Mouse (Mus musculus) heart, postnatal 0 days (tissue): ENCODE data around the gene Asxl2. TPM values are rescaled to one million over a fixed set of nuclear protein-coding genes. Genes with fewer than 3 reads are reported as not detected.
"Not testable (repeated sequence)": the region's sequence is repeated elsewhere in the genome, so short reads cannot be mapped to it uniquely, and the experiment has no call there.

ENCODE experiments used
- ATAC-seq: fragments of 200-750 bp; cut with Nextera tagmentation; 2 replicates; pipeline ENCODE4 v1.8.0; 2017; ENCODE audit warnings: low read depth, moderate number of reproducible peaks, moderate library complexity; ENCODE audit not compliant: insufficient read depth
- DNase-seq: peaks from one replicate; pipeline ENCODE4 v3.0.0-alpha.2; 2016; ENCODE audit warnings: low spot score
- H3K27ac ChIP-seq: fragments of 300-500 bp; sonication (generic); 2 replicates; pipeline ENCODE4 v1.5.1; 2014; ENCODE audit warnings: low read depth, mild to moderate bottlenecking
- H3K27me3 ChIP-seq: fragments of 300-500 bp; sonication (generic); 2 replicates; pipeline ENCODE4 v1.6.1; 2014; ENCODE audit warnings: low read length, mixed read lengths; ENCODE audit not compliant: control insufficient read depth, insufficient read depth
- H3K36me3 ChIP-seq: fragments of 300-500 bp; sonication (generic); replicated peaks from 2 replicates; pipeline ENCODE4 v1.6.1; 2014; ENCODE audit warnings: low read length, mixed read lengths; ENCODE audit not compliant: control insufficient read depth, insufficient read depth
- H3K4me1 ChIP-seq: fragments of 300-500 bp; sonication (generic); 2 replicates; pipeline ENCODE4 v1.6.1; 2014; ENCODE audit warnings: antibody characterized with exemption; ENCODE audit not compliant: control insufficient read depth, insufficient read depth
- H3K4me2 ChIP-seq: fragments of 300-500 bp; sonication (generic); 2 replicates; pipeline ENCODE4 v1.6.1; 2014; ENCODE audit warnings: low read depth, mild to moderate bottlenecking, low read length, moderate library complexity
- H3K4me3 ChIP-seq: fragments of 300-500 bp; sonication (generic); 2 replicates; pipeline ENCODE4 v1.5.1; 2014; ENCODE audit warnings: low read depth, low read length
- H3K9ac ChIP-seq: fragments of 300-500 bp; sonication (generic); replicated peaks from 2 replicates; pipeline ENCODE4 v1.6.1; 2014; ENCODE audit warnings: low read depth, low read length, mixed read lengths
- H3K9me3 ChIP-seq: fragments of 300-500 bp; sonication (generic); replicated peaks from 2 replicates; pipeline ENCODE4 v1.6.1; 2016; ENCODE audit warnings: low read length; ENCODE audit not compliant: control insufficient read depth
- CTCF ChIP-seq: IDR thresholded peaks from 2 replicates; pipeline ENCODE4 v1.5.1; 2016; ENCODE audit warnings: antibody characterized with exemption, control low read depth, low read depth
- EP300 ChIP-seq: IDR thresholded peaks from 2 replicates; pipeline ENCODE4 v1.6.1; 2016; ENCODE audit warnings: antibody characterized with exemption, low read depth
- WGBS: fragments of 180-500 bp; shearing (Covaris S2); extraction: QIAGEN DNeasy Blood & Tissue Kit; methylation state at CpG from one replicate; pipeline ENCODE4 v1.1.7; 2014; 5-methylcytosine and 5-hydroxymethylcytosine counted together
- polyA plus RNA-seq: library from polyadenylated mRNA; unstranded; fragments of >200 nt; fragmentation: Nextera tagmentation; extraction: Ambion mirVana; gene quantifications from 2 replicates; pipeline ENCODE4 v1.2.1, GENCODE M21; 2015
- total RNA-seq: library from RNA; depleted of rRNA; stranded (reverse); fragments of >200 nt; gene quantifications from 2 replicates; pipeline ENCODE4 v1.2.3, GENCODE M21; 2014; ENCODE audit warnings: low replicate concordance

Asxl2 gene
- total and polyA plus RNA-seq, 2 experiments from 2014 or later, result 9.5 to 17.5 TPM

DNA sequence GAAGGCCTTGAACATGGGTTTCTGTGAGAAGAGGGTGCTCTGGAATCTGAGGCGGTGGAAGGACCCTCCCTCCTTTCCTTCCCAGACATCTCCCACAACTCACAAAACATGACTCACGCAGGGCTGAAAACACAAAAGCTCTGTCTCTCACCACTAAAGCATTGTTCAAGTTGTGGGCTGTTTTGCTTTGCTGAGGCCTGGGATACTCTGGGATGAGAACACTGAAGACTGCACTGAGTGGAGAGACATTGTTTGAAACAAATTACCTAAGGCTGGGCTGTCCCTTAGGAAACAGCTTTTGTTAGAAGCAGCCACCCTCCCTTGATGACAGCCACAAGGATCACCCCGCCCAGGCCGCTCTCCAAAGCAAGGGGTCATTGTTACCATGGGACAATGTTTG is 33.5 kb upstream of the Asxl2 start:
- Histone ChIP-seq H3K4me1 (no peaks in the 10 kb centered on the region), H3K4me2 (no peak overlapping the region), H3K9me3 (no peaks in the 10 kb centered on the region), H3K27ac (peak overlapping the region; percentile 35; the same call in 1 of the 2 replicates), H3K4me3 (no peak overlapping the region), H3K36me3 (peaks cover 4% of the 10 kb centered on the region; the same call in 1 of the 2 replicates), H3K9ac (no peak overlapping the region), H3K27me3 (no peaks in the 10 kb centered on the region)
- TF ChIP-seq CTCF, result no peak
- no peak for TF ChIP-seq EP300
- ATAC-seq (peak; percentile 31; the same call in 1 of the 2 replicates), DNase-seq (no peak)
- 58% methylated on average over 4 of the region's 4 CpGs for WGBS

DNA sequence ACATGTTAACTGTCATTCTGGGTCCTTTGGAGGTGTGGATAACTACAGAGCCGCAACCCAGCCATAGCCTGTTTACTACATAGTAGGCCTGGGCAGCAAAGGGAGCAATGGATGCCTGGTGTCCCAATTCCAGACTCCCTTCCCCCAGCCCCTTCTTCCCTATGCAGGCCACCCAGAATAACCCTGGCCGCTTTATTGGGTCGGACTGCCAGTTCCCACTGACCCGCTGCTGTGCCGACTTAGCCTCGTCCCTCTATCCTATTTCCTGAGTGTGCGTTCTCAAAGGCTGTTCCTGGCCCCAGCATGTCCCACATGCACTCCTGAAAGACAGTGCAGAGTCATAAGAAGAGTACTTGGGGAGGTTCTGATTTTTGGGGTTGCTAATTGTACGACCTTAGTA is 29.7 kb upstream of the Asxl2 start:
- Histone ChIP-seq H3K4me3 (no peak overlapping the region), H3K36me3 (peaks cover under 1% of the 10 kb centered on the region; the same call in 1 of the 2 replicates), H3K4me1 (no peaks in the 10 kb centered on the region), H3K27me3 (no peaks in the 10 kb centered on the region), H3K9ac (no peak overlapping the region), H3K4me2 (no peak overlapping the region), H3K27ac (no peak overlapping the region), H3K9me3 (no peaks in the 10 kb centered on the region)
- ATAC-seq (no peak), DNase-seq (no peak)
- TF ChIP-seq EP300 (no peak), CTCF (no peak)
- WGBS, result 86% methylated on average over 8 of the region's 8 CpGs

DNA sequence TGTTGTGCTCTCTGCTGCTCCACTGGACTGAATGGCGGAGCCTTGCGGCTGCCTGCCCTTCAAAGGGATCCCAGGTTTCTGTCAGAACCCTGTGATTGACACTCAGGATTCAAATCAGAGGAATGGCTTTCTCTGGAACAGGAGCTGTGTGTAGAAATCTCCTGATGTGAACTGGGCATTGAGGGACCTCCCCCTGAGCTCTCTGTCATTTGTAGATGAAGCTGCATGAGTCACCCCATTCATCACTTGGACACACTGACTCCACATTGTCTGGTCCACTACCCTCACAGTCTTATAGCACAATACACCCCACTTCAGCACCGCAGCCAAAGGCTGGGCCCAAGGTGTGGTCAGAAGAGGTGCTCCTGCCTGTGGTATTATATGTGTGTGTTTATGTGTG is 21.0 kb upstream of the Asxl2 start:
- peaks cover 26% of the 10 kb centered on the region for H3K36me3 ChIP-seq
- H3K4me1 ChIP-seq, H3K4me3 ChIP-seq, H3K4me2 ChIP-seq, H3K9me3 ChIP-seq, H3K9ac ChIP-seq, ATAC-seq, H3K27ac ChIP-seq, H3K27me3 ChIP-seq, DNase-seq: not testable (repeated sequence)
- WGBS, result 87% methylated on average over 3 of the region's 3 CpGs

- H3K9ac ChIP-seq, result no peak overlapping the region
- no peak overlapping the region for H3K4me3 ChIP-seq
- WGBS, result 92% methylated on average over 6 of the region's 6 CpGs
- no peaks in the 10 kb centered on the region for H3K27me3 ChIP-seq
- TF ChIP-seq CTCF, result no peak
- TF ChIP-seq EP300, result no peak
- H3K9me3 ChIP-seq, result no peaks in the 10 kb centered on the region
- no peak overlapping the region for H3K27ac ChIP-seq
- ATAC-seq (no peak), DNase-seq (no peak)
- H3K36me3 ChIP-seq, result peaks cover 26% of the 10 kb centered on the region
- H3K4me1 ChIP-seq, result no peaks in the 10 kb centered on the region
- H3K4me2 ChIP-seq, result no peak overlapping the region
Measured at GRCm38 (mm10) chr12:3406585-3406984, 20.1 kb upstream of the Asxl2 start.

DNA sequence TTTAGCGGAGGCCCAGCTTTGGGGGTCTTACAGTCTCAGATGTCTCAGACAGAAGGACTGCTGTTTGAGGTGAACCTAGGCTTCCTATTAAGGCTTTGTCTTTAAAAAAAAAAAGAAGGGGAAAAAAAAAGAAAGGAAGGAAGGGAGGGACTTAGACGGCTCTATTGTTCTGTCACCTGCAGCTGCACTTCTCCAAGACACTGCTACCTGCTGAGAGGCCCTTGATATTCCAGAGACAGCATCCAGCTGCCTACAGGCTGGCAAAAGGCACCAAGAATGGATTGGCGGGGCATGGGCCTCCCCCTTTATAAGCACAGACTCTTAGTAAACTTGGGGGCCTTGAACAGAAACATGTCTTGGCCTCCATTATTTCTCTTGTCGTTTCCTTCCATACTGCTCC is 11.7 kb upstream of the Asxl2 start:
- DNase-seq (no peak), ATAC-seq (no peak)
- no peak overlapping the region for H3K27ac ChIP-seq
- no peak for TF ChIP-seq EP300
- no peak for TF ChIP-seq CTCF
- 0 out of 2 replicates have a peak, but pooled peaks cover 4% of the 10 kb centered on the region for H3K36me3 ChIP-seq
- no peaks in the 10 kb centered on the region for H3K27me3 ChIP-seq
- no peaks in the 10 kb centered on the region for H3K4me1 ChIP-seq
- no peak overlapping the region for H3K9ac ChIP-seq
- 82% methylated on average over 4 of the region's 4 CpGs for WGBS
- H3K4me2 ChIP-seq, result no peak overlapping the region
- no peaks in the 10 kb centered on the region for H3K9me3 ChIP-seq
- no peak overlapping the region for H3K4me3 ChIP-seq

DNA sequence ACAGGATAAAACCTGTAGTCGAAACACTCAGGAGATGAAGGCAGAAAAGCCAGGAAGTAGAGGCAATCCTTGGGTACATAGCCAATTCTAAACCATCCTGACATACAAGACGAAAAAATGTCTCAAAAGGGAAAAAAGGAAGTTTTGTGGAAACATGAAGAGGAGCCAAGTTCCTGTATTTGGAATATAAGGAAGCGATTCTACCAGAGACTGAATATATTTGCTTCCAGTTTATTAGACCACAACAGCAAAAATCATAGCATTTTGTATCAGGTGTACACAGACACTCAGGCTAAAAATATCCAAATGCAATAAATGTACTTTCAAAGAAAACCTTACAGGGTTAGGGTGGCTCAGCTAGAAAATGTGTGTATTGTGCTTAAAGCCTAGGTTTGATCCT is 7.9 kb upstream of the Asxl2 start:
- Histone ChIP-seq H3K27ac (no peak overlapping the region), H3K4me2 (no peak overlapping the region), H3K9me3 (no peaks in the 10 kb centered on the region), H3K4me3 (no peak overlapping the region), H3K9ac (no peak overlapping the region), H3K4me1 (no peaks in the 10 kb centered on the region), H3K27me3 (no peaks in the 10 kb centered on the region), H3K36me3 (0 out of 2 replicates have a peak, but pooled peaks cover 4% of the 10 kb centered on the region)
- WGBS, result 76% methylated on average over 3 of the region's 3 CpGs
- ATAC-seq (no peak), DNase-seq (no peak)
- TF ChIP-seq EP300 (no peak), CTCF (no peak)
